Mouse (Mus musculus): Measurements from ENCODE around the gene Ppfibp1. TPM values are rescaled to one million over a fixed set of nuclear protein-coding genes. Genes with fewer than 3 reads are reported as not detected.

The Ppfibp1 gene
- total RNA-seq, 2 experiments from 2014 or later: 0.42 to 1.5 TPM

DNA sequence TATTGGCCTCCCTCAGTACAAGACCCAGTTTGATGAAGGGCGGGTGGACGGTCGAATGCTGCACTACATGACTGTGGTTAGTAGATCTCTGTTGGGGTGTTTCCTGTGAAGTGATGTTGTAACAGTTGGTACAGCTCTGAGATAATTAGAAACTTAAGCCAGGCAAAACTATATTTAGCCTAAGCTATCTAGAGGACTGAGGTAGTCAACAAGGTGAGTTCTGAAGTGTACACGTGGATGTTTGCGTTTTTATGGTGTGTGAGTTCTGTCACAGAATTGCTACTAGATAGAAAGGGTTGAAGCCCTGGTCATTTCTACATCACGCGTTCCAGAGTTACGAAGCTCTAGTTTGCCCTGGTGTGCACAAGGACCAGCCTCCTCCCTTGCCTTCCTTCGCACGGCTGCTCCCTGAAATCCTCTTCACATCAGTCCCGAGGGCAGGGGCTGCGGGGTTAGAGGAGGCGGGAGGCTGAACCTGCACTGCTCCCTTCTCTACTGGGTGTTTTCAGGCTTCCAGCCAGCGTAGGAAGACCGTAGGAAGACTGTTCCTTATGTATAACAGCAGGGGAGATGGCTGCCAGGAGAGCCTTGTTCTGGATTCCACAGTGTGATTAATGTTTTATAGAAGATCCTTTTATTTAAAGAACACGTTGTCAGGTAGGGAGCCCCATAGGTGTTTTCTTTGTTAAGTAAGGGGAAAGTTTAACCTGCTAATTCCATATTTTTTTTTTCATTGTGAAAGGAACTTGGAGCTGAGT lies 134.3 kb downstream of the Ppfibp1 start:
- ATAC-seq (replicated peaks; ENCODE audit: low FRiP score, poor library complexity, severe bottlenecking): no peak

DNA sequence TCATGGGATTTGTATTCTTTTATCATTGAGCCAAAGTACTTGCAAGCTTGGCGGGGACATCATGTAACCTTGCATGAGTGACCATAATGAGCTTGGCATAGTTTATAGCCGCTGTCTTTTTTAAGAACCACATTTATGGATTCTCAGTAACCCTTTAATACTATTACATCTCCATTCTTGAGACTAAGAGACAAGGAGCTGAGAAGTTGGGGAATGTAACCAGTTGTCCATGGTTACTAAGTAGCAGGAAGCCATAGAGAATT lies 134.8 kb downstream of the Ppfibp1 start:
- no peak for ATAC-seq (replicated peaks; ENCODE audit: low FRiP score, poor library complexity, severe bottlenecking)

DNA sequence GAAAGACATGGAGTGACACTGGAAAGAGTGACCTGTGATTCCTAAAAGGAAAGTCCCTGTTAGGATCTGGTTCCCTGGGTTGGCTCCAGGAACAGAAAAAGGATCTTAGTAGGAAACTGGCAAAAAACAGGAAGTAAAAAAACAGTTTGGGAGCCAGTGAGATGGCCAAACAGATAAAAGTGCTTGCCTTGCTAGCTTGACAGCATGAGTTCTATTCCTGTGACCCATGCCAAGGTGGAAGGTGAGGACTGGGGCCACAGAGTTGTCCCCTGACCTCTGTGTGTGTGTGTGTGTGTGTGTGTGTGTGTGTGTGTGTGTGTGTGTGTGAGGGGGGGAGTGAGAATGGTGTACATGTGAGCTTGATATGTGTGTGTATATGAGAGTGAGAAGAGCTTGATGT lies 135.3 kb downstream of the Ppfibp1 start:
- ATAC-seq (replicated peaks; ENCODE audit: low FRiP score, poor library complexity, severe bottlenecking): no peak

DNA sequence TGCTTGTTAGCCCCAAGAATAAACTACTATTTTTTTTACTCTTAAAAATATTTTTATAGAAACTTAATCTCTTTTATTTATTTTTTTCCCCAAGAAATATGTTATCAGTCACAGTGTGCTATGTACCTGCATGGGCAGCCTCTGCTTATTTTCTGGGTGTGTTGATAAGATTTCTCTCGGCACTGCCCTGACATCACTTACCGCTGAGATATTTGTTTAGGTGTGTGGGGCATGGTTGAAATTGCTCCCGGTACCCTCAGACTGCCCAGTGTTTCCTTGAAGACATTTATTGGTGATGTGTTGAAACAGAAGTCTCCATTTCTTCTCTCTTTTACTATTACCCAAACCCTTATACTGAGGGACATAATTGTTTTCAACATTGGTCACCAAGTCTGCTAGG lies 136.5 kb downstream of the Ppfibp1 start:
- ATAC-seq (replicated peaks; ENCODE audit: low FRiP score, poor library complexity, severe bottlenecking): no peak

DNA sequence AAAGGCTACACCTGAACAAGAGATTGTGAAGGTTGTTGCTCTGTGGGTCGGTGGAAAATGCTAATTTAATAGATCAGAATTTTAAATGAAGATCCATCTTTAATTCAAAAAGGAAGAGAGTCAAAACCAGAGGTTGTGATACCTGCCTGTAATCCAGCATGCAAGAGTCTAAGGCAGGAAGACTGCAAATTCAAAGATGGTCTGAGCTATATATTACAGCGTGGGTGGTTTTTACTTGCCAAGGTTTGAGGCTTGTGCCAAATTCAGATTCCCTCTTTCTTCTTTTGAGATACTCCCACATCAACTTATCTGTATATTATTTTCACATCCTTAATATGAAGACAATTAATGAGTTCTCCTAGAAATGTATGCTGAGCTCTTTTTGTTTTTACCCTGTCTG lies 140.1 kb downstream of the Ppfibp1 start:
- no peak for ATAC-seq (replicated peaks; ENCODE audit: low FRiP score, poor library complexity, severe bottlenecking)

DNA sequence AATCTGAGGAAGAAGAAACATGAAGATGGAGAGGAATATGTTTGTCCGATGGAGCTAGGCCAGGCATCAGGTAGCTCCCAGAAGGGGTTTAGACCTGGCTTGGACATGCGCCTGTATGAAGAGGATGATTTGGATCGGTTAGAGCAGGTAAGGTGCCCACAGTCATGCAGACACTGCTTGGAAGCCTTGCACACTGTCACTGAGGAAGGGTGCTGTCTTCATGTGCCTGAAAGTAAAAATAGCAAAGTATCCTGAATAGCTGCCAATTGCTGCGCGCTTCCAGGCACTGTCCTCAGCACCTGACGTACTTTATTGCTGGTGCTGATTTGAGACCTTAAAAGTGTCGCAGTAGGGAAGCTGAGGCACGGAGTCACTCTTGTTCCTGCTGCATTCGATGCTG lies 141.3 kb downstream of the Ppfibp1 start:
- ATAC-seq (replicated peaks; ENCODE audit: low FRiP score, poor library complexity, severe bottlenecking): no peak

DNA sequence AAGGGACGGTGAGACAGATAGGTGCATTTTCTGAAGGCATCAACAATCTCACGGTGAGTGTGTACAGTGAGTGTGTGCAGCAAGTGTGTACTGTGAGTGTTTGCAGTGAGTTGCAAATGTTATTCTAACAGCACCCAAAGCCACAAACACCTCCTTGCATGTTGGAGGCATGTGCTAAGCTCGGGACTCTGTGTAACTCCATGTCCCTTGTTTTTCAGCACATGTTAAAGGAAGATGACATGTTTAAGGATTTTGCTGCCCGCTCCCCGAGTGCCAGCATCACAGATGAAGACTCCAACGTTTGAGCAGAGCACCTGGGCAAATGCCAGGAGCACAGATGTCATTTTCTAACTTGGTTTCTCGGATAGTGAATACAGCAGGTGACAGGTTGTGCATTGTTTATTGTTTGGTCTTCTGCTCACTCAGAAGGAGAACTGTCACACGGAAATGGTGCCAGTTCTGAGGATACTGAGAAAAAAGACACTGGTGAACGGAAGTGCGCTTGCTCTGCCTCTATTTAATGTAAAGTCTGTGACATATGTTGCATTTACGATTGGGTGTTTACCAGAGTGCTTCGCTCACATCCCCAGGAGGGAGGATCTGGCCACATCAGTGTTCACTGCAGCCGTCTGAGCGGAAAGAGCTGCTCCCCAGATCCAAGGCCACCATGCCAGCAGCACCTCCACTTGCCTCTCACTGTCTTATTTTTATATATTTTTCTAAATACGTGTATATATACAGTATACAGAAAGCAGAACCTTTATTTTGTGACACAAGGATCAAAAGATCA lies 142.0 kb downstream of the Ppfibp1 start:
- ATAC-seq (replicated peaks; ENCODE audit: low FRiP score, poor library complexity, severe bottlenecking): no peak

DNA sequence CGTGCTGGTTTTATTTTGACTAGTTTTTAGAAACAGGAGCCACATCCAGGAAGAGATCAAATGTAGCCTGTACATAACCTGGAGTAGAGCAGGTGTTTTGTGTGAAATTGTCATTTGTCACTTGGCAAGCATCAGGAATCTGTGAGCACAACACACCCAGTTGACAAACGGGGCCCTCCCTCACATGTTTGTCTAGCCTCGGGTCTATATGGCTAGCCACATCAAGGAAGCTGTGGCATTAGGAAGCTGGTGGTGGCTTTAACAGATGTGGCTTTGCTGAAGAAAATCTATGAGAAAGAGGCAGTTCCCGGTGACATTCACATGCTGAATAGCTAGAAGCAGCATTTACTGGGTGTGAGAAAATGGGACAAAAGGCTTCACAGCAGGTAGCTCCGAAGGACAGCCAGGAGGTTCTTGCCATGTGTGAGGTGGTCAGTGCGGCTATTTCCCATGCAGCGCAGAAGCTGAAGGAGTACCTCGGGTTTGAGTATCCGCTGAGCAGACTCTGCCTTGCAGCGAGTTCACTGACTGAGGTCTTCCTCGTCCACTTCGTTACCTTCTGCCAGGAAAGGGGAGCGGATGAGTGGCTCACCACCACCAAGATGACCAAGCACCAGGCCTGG lies 144.1 kb downstream of the Ppfibp1 start, which contains the start of gene Rep15:
Rep15 (plus strand) TSS at position 282 of the 623 bp plus-strand sequence.
- ATAC-seq (replicated peaks; ENCODE audit: low FRiP score, poor library complexity, severe bottlenecking): no peak

DNA sequence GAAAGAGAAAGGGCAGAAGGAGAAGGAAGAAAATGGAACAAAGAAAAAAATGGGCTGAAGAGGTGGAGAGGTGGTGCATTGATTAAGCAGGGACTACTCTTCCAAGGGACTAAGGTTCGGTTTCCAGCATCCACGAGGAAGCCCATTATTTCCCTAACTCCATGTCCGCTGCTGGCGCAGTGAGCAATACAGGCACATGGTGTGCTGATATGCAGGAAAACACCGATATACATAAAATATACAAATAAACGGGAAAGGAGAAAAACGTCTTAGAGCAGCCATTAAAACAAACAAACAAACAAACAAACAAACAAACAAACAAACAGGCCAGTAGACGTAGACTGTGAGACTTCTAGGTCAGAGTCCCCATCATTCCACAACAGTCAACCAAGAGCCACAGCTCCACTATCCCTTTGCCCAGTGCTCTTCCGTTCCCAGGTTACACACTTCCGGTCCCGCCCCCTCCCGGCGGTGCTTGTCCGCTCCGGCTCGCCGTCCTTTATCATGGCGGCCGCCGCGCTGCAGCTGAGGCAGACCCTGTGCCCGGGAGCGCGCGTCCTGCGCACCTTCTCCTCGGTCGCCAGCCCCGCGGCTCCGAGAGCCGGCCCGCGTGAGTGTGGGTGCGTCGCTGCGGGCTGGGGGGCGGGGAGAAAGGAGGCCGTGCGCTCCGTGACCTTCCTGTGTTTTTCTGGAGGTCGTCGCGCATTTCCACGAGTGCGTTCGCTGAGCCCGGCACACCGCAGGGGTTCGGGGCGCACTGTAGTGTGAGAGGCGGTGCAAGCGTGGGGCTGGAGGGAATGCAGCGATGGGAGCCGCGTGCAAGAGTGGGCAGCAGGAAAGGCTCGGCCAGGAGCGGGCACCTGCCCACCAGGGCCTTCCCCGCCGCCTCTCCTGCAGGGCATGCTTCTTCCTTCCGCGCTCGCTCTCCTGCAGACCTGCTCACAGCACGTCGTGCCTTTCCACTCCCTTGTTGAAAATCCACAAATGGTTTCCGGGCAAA lies 154.3 kb downstream of the Ppfibp1 start, which contains the start of gene Mrps35:
Mrps35 (plus strand) TSS at position 474 of the 1,000 bp plus-strand sequence.
- ATAC-seq (replicated peaks; ENCODE audit: low FRiP score, poor library complexity, severe bottlenecking): peak; percentile 99

DNA sequence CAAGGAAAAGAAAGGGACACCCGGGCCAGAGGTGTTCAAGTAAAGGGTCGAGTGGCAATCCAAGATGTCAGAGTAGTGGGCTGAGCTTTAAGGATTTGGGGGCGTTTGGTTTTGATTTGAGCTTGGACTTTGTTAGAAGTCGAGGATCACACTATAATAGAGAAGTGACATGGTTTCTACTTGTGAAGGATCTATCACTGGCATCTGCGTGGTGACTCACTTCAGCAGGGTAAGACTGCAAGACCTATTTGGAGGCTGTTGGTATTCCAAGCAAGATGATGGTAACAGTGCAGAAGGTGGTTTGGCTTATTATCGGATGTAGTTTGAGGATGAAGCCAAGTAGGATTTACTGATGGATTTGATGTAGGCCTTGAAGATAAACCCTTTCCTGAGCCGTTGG lies 155.3 kb downstream of the Ppfibp1 start:
- ATAC-seq (replicated peaks; ENCODE audit: low FRiP score, poor library complexity, severe bottlenecking): no peak

DNA sequence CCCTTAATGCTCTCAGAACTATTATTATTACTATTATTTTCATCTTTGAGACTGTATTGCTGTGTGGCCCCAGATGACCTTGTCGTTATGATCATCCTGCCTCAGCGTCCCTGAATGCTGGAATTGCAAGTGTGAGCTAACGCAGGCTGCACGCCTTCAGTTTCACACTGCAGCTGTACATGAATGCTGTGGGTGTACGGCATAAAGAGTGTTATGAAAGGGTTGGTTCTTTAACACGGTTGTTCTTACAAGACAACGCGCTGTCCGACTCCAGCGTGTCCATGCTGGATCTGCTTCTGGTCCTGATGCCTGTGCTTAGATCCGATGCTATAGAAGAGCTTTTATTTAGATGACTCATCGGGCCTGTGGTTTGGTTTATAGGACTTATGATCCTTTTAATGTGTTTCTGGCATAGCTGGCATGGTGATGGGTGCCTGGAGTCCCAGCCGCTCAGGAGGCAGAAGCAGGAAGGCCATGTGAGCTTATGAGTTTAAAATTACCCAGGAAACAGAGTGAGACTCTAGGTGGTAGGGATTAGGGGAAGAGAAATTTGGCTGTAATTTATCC lies 161.0 kb downstream of the Ppfibp1 start:
- no peak for ATAC-seq (replicated peaks; ENCODE audit: low FRiP score, poor library complexity, severe bottlenecking)

DNA sequence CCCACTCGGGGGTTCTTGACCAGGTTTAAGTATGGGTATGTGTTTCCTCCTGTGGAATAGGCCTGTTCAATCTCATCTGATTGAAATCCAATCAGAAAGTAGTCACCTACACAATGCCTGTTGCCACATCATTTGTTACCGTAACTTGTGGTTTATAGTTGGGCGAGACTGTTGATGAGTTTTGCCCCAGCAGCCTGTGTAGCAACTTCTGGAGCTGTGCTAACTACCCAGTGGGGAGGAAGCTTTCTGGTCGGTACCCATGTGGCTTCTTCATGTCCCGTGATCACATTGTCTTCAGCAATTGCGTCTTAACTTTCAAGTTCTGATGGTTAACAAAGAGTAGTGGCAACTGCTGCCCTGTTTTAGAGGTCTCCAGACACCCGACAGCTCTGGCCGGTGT lies 163.4 kb downstream of the Ppfibp1 start:
- ATAC-seq (replicated peaks; ENCODE audit: low FRiP score, poor library complexity, severe bottlenecking): no peak

DNA sequence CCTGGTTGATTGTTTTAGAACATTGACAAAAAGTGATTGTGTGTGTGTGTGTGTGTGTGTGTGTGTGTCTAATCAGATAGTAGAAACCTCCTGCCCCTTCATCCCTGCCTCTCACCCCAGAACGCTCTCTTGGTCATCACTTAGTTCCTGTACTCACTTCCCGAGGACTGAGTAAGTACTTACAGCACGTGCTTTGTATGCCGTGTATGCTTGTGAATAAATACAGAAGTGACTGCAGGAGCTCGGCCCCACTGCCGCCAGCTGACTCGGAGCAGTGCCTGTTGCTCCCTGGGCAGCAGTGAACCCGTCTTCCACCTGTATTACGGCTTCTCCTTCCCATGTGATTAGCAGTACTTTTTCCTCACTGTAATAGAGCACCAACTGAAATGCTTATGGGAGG lies 164.2 kb downstream of the Ppfibp1 start:
- ATAC-seq (replicated peaks; ENCODE audit: low FRiP score, poor library complexity, severe bottlenecking): no peak

DNA sequence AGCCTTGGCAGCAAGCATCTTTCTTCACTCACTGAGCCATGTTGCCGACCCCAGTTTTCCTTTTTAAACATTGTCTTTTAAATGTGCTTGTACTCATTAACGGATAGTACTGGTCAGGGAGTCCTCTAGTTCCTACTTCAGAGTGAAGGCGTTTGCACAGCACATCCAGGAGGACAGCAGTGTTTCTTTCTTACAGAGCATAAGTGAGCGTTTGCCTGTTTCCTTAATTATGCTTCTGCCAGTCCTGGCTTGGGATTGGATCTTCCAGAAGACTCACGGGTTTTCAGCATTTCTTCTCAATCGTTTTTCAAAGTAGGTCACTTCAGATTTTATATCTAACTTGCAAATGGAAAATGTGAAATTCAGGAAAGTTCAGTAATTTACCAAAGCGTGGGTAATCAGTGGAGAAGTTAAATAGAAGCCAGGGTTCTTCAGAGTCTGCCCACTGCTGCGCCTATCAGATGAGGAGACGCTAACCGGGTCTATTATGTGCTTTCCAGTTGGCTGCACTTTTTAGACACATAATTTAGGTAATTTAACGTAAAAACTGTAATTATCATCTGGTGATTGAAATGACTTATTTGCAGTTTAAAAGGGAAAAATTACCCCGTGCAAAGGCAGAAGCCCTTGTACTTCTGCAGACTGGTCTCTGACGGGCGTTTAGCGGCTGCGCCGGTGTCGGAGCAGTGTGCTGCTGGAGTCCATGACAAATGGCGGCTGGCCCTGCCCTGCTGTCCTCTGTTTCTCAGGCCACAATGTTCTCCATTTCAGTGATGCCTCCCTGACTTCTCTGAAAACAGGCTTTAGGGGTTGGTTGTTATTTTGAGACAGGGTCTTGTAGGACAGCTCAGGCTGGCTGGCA lies 165.7 kb downstream of the Ppfibp1 start:
- ATAC-seq (replicated peaks; ENCODE audit: low FRiP score, poor library complexity, severe bottlenecking): no peak

DNA sequence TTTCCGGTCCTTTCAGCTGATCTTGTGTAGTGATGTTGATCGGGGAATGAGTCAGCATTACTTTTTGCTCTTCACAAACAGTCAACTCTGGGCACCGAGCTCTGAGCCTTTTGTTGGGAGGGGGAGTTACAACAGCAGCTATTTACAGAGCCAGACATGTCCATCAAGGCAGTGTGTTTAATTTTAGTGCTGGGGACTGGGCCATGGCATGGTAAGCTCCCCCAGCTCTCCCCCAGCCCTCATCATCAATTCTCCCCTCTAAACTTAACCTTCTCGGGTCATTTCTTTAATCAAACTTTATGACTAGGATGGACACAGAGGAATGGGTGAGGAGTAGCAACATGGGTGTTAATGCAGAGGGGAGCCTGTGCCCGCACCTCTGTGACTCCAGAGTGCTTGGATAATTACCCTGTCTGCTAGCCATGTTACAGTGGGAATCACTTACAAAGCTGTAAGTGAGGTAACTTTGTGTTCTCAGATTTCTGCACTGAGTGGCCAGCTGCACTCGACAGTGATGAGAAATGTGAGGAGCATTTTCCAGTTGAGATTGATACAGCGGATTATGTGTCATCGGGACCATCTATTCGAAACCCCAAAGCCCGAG lies 167.2 kb downstream of the Ppfibp1 start:
- no peak for ATAC-seq (replicated peaks; ENCODE audit: low FRiP score, poor library complexity, severe bottlenecking)

DNA sequence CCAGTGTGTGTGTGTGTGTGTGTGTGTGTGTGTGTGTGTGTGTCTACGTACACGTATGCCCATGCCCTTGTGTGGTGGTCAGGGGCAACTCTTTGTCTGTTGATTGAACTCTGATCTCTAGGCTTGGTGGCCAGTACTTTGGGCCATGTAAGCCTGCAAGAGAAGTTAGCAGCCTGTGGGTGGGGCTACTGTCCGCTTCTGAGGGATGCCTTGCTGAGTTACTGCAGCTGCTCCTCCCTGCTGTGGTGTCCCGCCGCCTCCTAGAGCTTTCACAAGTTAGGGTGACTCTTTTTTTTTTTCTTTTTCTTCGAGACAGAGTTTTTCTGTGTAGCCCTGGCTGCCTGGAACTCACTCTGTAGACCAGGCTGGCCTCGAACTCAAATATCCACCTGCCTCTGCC lies 171.0 kb downstream of the Ppfibp1 start:
- no peak for ATAC-seq (replicated peaks; ENCODE audit: low FRiP score, poor library complexity, severe bottlenecking)

DNA sequence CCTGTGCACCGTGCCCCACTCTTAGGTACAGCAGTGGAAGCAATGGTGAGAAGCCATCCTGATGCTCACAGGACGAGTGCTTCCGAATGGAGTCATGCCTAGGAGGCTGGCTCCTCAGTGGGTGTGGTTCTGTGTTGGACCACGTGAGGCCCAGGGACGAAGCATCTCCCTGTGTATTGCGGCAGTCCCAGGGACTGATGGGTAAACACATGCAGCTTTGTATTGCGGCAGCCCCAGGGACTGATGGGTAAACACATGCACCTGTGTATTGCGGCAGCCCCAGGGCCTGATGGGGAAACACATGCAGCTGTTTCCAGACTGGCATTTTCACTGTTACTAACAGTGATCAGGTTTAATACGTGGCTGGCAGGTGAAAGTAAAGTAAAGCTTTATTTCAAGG lies 173.3 kb downstream of the Ppfibp1 start:
- ATAC-seq (replicated peaks; ENCODE audit: low FRiP score, poor library complexity, severe bottlenecking): no peak

DNA sequence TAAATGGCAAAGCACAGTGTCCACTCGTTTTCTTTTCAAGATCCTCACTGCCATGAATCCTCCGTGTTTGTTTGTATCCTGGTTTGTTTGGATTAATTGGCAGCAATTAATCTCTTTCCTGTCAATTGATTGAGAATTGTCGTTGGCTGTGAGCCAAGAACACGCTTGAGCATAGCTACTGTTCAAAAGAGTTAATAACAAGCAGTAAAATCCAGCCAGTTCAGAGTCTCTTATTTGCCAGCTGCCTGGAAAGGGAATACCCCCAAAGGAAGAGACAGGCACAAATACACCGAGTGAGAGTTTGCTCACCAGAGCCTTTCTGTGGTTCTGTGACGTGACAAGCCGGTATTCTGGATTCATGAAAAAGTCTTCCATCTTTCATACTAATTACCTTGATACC lies 173.7 kb downstream of the Ppfibp1 start:
- no peak for ATAC-seq (replicated peaks; ENCODE audit: low FRiP score, poor library complexity, severe bottlenecking)

All from erythroid progenitor cell, adult 5-6 weeks (primary cell).